ENCODE assay signal across 30 mouse cellular contexts in the genomic region with DNA sequence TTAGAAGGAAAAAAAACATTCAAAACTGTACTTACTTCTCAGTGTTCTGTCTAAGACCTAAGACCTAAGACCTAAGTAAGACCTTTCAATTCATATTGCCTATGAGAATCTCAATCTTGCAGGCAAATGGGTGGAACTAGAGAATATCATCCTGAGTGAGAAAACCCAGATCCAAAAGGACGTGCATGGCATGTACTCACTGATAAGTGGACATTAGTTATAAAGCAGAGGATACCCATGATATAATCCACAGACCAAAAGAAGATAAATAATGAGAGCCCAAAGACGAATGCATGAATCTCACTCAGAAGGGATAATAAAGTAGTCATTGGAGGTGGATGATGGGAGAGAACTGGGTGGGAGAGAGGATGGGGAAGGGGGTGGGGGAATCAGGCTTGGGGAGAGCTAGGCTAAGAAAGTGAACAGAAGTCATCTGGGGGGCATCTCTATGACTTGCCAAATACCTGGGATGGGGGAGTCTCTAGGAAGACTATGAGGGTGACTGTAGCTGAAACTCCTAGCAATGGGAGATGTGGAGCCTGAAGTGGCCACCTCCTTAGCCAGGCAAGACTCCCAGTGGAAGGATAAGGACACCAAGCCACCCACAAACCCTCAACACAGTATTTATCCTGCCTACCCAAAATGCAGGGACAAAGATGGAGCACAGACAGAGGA. TPM values are rescaled to one million over a fixed set of nuclear protein-coding genes. Genes with fewer than 3 reads are reported as not detected.
A peak's percentile ranks its signal among the peaks of the same experiment; 100 is the strongest.
DNase-seq lines count a peak whose midpoint lies in the region; ATAC-seq lines count a peak whose summit lies in the region.
"Had no signal": no experiment of that assay in that cellular context is flagged by ENCODE, and none has a peak within 500 bp of the region (broad histone marks: within the 10 kb centered on the region; RNA-seq: fewer than 3 reads in every experiment).

No protein-coding gene starts in this region.

- H3K36me3 ChIP-seq in liver, embryonic 12.5 days = no peaks in the 10 kb centered on the region
- H3K36me3 ChIP-seq in liver, embryonic 16.5 days (ENCODE audit: control insufficient read depth, insufficient read depth) = no peaks in the 10 kb centered on the region
- H3K36me3 ChIP-seq: embryonic facial prominence, embryonic 10.5 days; embryonic facial prominence, embryonic 13.5 days; forebrain, embryonic 12.5 days; forebrain, embryonic 15.5 days; G1E; heart, embryonic 12.5 days; heart, embryonic 15.5 days; hindbrain, embryonic 10.5 days; hindbrain, embryonic 13.5 days had no signal

- no peak for DNase-seq in liver
- DNase-seq in right cerebral cortex, postnatal 14 days = no peak
- no peak for DNase-seq in kidney, adult 9 months
- DNase-seq: adrenal gland, postnatal 10 days; adrenal gland, postnatal 36 days; B cell, adult 2 months; cerebellum, adult 11 months; cerebellum, adult 2 months; cerebellum, adult 9-11 months; cerebellum, postnatal 25 days; embryo, embryonic 11 days; gastrocnemius, postnatal 25 days; heart, adult 18-20 months; heart, postnatal 10 days; heart, postnatal 36 days had no signal

- peak overlapping the region; percentile 59 for H3K4me2 ChIP-seq in liver, embryonic 12.5 days
- peak overlapping the region; percentile 45 for H3K4me2 ChIP-seq in liver, embryonic 16.5 days (ENCODE audit: low read depth, low read length)
- H3K4me2 ChIP-seq: embryonic facial prominence, embryonic 13.5 days; forebrain, embryonic 12.5 days; forebrain, embryonic 15.5 days; heart, embryonic 12.5 days; heart, embryonic 15.5 days; hindbrain, embryonic 13.5 days had no signal

- peak overlapping the region; percentile 82 for H3K27ac ChIP-seq in liver, embryonic 12.5 days
- H3K27ac ChIP-seq in liver, embryonic 16.5 days (ENCODE audit: low read length) = peak overlapping the region; percentile 74
- H3K27ac ChIP-seq: embryonic facial prominence, embryonic 10.5 days; embryonic facial prominence, embryonic 13.5 days; forebrain, embryonic 12.5 days; forebrain, embryonic 15.5 days; heart, embryonic 15.5 days; hindbrain, embryonic 10.5 days; hindbrain, embryonic 13.5 days had no signal

- H3K4me3 ChIP-seq in liver, embryonic 12.5 days = no peak overlapping the region
- no peak overlapping the region for H3K4me3 ChIP-seq in liver, embryonic 16.5 days (ENCODE audit: low read depth, low read length)
- H3K4me3 ChIP-seq: embryonic facial prominence, embryonic 10.5 days; embryonic facial prominence, embryonic 13.5 days; forebrain, embryonic 12.5 days; forebrain, embryonic 15.5 days; heart, embryonic 12.5 days; heart, embryonic 15.5 days; hindbrain, embryonic 10.5 days; hindbrain, embryonic 13.5 days had no signal

- H3K9ac ChIP-seq in liver, embryonic 12.5 days = no peak overlapping the region
- no peak overlapping the region for H3K9ac ChIP-seq in liver, embryonic 16.5 days (ENCODE audit: low read depth, low read length)
- H3K9ac ChIP-seq: embryonic facial prominence, embryonic 13.5 days; forebrain, embryonic 12.5 days; forebrain, embryonic 15.5 days; heart, embryonic 12.5 days; heart, embryonic 15.5 days; hindbrain, embryonic 13.5 days had no signal

- H3K27me3 ChIP-seq in liver, embryonic 12.5 days (replicated peaks) = 0 out of 2 replicates have a peak, but pooled peaks cover 3% of the 10 kb centered on the region
- no peaks in the 10 kb centered on the region for H3K27me3 ChIP-seq in liver, embryonic 16.5 days (ENCODE audit: control insufficient read depth, insufficient read depth, low read depth, low read length)
- H3K27me3 ChIP-seq: CH12.LX; forebrain, embryonic 15.5 days; heart, embryonic 12.5 days; heart, embryonic 15.5 days had no signal

- ATAC-seq in liver, embryonic 12.5 days = peak; percentile 59; the same call in 1 of the 2 replicates
- ATAC-seq in erythroid progenitor cell, adult 5-6 weeks (replicated peaks; ENCODE audit: low FRiP score, poor library complexity, severe bottlenecking) = peak; percentile 7; the same call in 1 of the 2 replicates
- peak; percentile 50 for ATAC-seq in liver, embryonic 16.5 days (ENCODE audit: low read depth)
- ATAC-seq: forebrain, embryonic 15.5 days; hindbrain, embryonic 16.5 days; Patski had no signal

- 41% methylated on average over 2 of the region's 2 CpGs for WGBS in liver, embryonic 12.5 days (ENCODE audit: insufficient replicate concordance)
- WGBS in liver, embryonic 16.5 days (ENCODE audit: insufficient replicate concordance) = 23% methylated on average over 2 of the region's 2 CpGs

- peaks cover 38% of the 10 kb centered on the region for H3K4me1 ChIP-seq in liver, embryonic 12.5 days
- H3K4me1 ChIP-seq in liver, embryonic 16.5 days (ENCODE audit: control insufficient read depth, low read depth, low read length) = peaks cover 16% of the 10 kb centered on the region
- H3K4me1 ChIP-seq: embryonic facial prominence, embryonic 10.5 days; embryonic facial prominence, embryonic 13.5 days; forebrain, embryonic 12.5 days; forebrain, embryonic 15.5 days; heart, embryonic 12.5 days; heart, embryonic 15.5 days; hindbrain, embryonic 10.5 days; hindbrain, embryonic 13.5 days had no signal

- no peaks in the 10 kb centered on the region for H3K9me3 ChIP-seq in liver, embryonic 12.5 days (replicated peaks)
- H3K9me3 ChIP-seq in liver, embryonic 16.5 days (replicated peaks; ENCODE audit: control insufficient read depth, low read length) = no peaks in the 10 kb centered on the region
- H3K9me3 ChIP-seq: embryonic facial prominence, embryonic 10.5 days; embryonic facial prominence, embryonic 13.5 days; forebrain, embryonic 12.5 days; forebrain, embryonic 15.5 days; G1E; heart, embryonic 12.5 days; heart, embryonic 15.5 days; hindbrain, embryonic 10.5 days; hindbrain, embryonic 13.5 days had no signal

RNA-seq across cellular contexts. Expression of a gene that starts 14.5 kb away (rescaled TPM):
- polyA plus RNA-seq in liver, embryonic 12.5 days (2016; fragmentation: Nextera tagmentation; extraction: Ambion mirVana) = 22.5 and 24.6 TPM in 2 replicates
- total RNA-seq in erythroid progenitor cell, adult 5-6 weeks (2015; ENCODE audit: low replicate concordance) = 39.6 and 79.6 TPM in 2 replicates
- total RNA-seq in erythroid progenitor cell, adult 5-6 weeks (2017; ENCODE audit: low replicate concordance) = 36.4 and 37.0 TPM in 2 replicates
- polyA plus RNA-seq in liver, embryonic 16.5 days (2015; fragmentation: Nextera tagmentation; extraction: Ambion mirVana) = 6.4 and 7.1 TPM in 2 replicates

Comparison
In these comparisons a context has a peak if more than half of its experiments do, and no peak if none do; other contexts are left out.
1. ATAC-seq: peak in every context shown above with its lines; median percentile 59 in liver, embryonic 12.5 days; 50 in liver, embryonic 16.5 days; 7 in erythroid progenitor cell, adult 5-6 weeks.